Mouse (Mus musculus) central nervous system, embryonic 18 days (tissue): Measurements from ENCODE around the gene Fam126b. TPM values are rescaled to one million over a fixed set of nuclear protein-coding genes. Genes with fewer than 3 reads are reported as not detected.

ENCODE experiments used
- polyA plus RNA-seq: library from polyadenylated mRNA; depleted of rRNA; stranded (reverse); fragments of >200 nt; gene quantifications from 2 replicates; pipeline ENCODE4 v1.2.3, GENCODE M21; 2012; rRNA removed

The Fam126b gene
- 7.0 and 7.9 TPM in 2 replicates for polyA plus RNA-seq

DNA sequence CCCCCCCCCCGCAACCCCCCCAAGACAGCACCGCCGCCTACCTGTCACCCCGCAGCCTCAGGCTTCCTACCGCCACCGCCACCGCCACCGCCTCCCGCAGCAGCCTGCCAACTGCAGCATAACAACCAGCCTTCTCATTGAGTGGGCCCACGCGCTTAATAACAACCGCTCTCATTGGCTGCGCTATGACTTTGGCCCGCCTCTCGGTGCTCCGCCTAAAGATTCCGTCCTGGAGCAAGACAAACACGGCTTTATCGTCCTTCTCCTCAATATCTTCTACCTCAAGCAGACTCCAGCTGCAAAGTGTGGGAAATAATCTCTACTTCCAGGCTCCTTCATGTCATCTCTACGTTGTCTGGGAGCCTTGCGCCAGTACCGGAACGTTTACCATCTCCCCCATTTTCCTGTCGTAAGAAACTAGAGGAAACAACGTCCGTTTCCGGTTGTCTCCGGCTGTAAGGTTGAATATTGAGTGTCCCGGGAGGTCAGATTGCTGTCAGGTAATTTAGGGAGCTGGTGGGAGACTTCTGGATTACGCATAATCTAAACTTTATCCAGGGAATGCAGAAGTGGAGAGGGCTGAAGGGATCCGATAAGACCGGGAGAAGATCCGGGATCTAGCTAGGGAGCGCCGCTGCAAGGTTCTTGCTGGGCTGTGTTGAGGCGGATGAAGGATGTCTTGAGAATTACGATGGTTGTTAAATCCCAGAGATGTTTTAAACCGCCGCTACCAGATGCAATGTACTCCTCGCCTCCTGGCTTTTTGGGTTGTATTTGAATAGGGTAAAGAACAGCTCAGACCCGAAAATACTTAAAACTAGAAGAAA lies at the start of gene Fam126b, which contains the start of gene Ndufb3:
Gene Fam126b (minus strand): TSS at position 153 of the 827 bp plus-strand sequence.
Gene Ndufb3 (plus strand): TSS at position 214 of the 827 bp plus-strand sequence.

GRCm38 (mm10) chr1:58504577-58505254 lies 81.4 kb downstream of the Fam126b start, which contains the start of gene Orc2:
Gene Orc2 (minus strand): TSS chr1:58505109.

Other genes starting within 250 kb of the Fam126b start
- gene Bzw1, start 193.4 kb downstream of the Fam126b start, polyA plus RNA-seq, result 150 and 165 TPM in 2 replicates
- 271 and 307 TPM in 2 replicates for gene Clk1, start 162.3 kb downstream of the Fam126b start, polyA plus RNA-seq
- gene Nif3l1, start 141.2 kb downstream of the Fam126b start, polyA plus RNA-seq, result 41.7 and 43.8 TPM in 2 replicates
- gene Ppil3, start 140.8 kb downstream of the Fam126b start, polyA plus RNA-seq, result 40.0 and 41.7 TPM in 2 replicates
- gene Orc2, start 81.2 kb downstream of the Fam126b start, polyA plus RNA-seq, result 18.4 and 19.7 TPM in 2 replicates
- gene Ndufb3, start 61 bp upstream of the Fam126b start, polyA plus RNA-seq, result 168 and 186 TPM in 2 replicates
- gene Als2cr12, start 109.7 kb upstream of the Fam126b start, polyA plus RNA-seq, result 0.09 TPM in 1 of 2 replicates, not detected in the other
- gene Cflar, start 125.2 kb upstream of the Fam126b start, polyA plus RNA-seq, result 14.3 and 14.8 TPM in 2 replicates
- 2.2 and 2.4 TPM in 2 replicates for gene Casp8, start 209.1 kb upstream of the Fam126b start, polyA plus RNA-seq